Mouse (Mus musculus) v-Abl transformed pro-B cells (cell line): ENCODE data around the gene Gm17535.
"Not testable (repeated sequence)": the region's sequence is repeated elsewhere in the genome, so short reads cannot be mapped to it uniquely, and the experiment has no call there.

ENCODE experiments used
- in situ Hi-C, 2 experiments: fragments of 400-800 bp; cut with MboI; formaldehyde crosslinking; loops; one replicate each; pipeline ENCODE4 v1.15.1; 2025; ENCODE audit not compliant: unreplicated experiment in 2 of 2

Gm17535 gene

DNA sequence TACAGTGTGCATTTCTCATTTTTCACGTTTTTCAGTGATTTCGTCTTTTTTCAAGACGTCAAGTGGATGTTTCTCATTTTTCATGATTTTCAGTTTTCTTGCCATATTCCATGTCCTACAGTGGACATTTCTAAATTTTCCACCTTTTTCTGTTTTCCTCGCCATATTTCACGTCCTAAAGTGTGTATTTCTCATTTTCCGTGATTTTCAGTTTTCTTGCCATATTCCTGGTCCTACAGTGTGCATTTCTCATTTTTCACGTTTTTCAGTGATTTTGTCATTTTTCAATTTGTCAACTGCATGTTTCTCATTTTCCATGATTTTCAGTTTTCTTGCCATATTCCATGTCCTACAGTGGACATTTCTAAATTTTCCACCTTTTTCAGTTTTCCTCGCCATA lies at the start of gene Gm17535:
Gm17535 (plus strand) TSS at position 301 of the 400 bp plus-strand sequence.
- in situ Hi-C loops: not testable (repeated sequence)

DNA sequence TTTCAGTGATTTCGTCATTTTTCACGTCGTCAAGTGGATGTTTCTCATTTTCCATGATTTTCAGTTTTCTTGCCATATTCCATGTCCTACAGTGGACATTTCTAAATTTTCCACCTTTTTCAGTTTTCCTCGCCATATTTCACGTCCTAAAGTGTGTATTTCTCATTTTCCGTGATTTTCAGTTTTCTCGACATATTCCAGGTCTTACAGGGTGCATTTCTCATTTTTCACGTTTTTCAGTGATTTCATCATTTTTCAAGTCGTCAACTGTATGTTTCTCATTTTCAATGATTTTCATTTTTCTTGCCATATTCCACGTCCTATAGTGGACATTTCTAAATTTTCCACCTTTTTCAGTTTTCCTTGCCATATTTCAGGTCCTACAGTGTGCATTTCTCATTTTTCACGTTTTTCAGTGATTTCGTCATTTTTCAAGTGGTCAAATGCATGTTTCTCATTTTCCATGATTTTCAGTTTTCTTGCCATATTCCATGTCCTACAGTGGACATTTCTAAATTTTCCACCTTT lies 33.9 kb upstream of the Gm17535 start, which contains the start of gene Gm10722:
Gm10722 (plus strand) TSS at position 478 of the 528 bp plus-strand sequence.
- in situ Hi-C loops: not testable (repeated sequence)

DNA sequence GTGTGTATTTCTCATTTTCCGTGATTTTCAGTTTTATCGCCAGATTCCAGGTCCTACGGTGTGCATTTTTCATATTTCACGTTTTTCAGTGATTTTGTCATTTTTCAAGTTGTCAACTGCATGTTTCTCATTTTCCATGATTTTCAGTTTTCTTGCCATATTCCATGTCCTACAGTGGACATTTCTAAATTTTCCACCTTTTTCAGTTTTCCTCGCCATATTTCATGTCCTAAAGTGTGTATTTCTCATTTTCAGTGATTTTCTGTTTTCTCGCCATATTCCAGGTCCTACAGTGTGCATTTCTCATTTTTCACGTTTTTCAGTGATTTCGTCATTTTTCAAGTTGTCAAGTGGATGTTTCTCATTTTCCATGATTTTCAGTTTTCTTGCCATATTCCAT lies 33.4 kb upstream of the Gm17535 start:
- in situ Hi-C loops: not testable (repeated sequence)

DNA sequence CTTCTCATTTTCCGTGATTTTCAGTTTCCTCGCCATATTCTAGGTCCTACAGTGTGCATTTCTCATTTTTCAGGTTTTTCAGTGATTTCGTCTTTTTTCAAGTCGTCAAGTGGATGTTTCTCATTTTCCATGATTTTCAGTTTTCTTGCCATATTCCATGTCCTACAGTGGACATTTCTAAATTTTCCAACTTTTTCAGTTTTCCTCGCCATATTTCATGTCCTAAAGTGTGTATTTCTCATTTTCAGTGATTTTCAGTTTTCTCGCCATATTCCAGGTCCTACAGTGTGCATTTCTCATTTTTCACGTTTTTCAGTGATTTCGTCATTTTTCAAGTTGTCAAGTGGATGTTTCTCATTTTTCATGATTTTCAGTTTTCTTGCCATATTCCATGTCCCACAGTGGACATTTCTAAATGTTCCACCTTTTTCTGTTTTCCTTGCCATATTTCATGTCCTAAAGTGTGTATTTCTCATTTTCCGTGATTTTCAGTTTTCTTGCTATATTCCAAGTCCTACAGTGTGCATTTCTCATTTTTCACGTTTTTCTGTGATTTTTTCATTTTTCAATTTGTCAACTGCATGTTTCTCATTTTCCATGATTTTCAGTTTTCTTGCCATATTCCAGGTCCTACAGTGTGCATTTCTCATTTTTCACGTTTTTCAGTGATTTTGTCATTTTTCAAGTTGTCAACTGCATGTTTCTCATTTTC lies 32.3 kb upstream of the Gm17535 start:
- in situ Hi-C loops: not testable (repeated sequence)

DNA sequence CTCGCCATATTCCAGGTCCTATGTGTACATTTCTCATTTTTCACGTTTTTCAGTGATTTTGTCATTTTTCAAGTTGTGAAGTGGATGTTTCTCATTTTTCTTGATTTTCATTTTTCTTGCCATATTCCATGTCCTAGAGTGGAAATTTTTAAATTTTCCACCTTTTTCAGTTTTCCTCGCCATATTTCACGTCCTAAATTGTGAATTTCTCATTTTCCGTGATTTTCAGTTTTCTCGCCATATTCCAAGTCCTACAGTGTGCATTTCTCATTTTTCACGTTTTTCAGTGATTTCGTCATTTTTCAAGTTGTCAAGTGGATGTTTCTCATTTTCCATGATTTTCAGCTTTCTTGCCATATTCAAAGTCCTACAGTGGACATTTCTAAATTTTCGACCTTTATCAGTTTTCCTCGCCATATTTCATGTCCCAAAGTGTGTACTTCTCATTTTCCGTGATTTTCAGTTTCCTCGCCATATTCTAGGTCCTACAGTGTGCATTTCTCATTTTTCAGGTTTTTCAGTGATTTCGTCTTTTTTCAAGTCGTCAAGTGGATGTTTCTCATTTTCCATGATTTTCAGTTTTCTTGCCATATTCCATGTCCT lies 31.5 kb upstream of the Gm17535 start, which contains the start of gene Gm11168:
Gm11168 (plus strand) TSS at position 553 of the 603 bp plus-strand sequence.
- in situ Hi-C loops: not testable (repeated sequence)

DNA sequence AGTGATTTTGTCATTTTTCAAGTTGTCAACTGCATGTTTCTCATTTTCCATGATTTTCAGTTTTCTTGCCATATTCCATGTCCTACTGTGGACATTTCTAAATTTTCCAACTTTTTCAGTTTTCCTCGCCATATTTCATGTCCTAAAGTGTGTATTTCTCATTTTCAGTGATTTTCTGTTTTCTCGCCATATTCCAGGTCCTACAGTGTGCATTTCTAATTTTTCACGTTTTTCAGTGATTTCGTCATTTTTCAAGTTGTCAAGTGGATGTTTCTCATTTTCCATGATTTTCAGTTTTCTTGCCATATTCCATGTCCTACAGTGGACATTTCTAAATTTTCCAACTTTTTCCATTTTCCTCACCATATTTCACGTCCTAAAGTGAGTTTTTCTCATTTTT lies 28.2 kb upstream of the Gm17535 start:
- in situ Hi-C loops: not testable (repeated sequence)

DNA sequence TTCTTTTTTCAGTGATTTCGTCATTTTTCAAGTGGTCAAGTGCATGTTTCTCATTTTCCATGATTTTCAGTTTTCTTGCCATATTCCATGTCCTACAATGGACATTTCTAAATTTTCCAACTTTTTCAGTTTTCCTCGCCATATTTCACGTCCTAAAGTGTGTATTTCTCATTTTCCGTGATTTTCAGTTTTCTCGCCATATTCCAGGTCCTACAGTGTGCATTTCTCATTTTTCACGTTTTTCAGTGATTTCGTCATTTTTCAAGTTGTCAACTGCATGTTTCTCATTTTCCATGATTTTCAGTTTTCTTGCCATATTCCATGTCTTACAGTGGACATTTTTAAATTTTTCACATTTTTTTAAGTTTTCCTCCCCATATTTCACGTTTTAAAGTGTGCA lies 27.8 kb upstream of the Gm17535 start:
- in situ Hi-C loops: not testable (repeated sequence)

DNA sequence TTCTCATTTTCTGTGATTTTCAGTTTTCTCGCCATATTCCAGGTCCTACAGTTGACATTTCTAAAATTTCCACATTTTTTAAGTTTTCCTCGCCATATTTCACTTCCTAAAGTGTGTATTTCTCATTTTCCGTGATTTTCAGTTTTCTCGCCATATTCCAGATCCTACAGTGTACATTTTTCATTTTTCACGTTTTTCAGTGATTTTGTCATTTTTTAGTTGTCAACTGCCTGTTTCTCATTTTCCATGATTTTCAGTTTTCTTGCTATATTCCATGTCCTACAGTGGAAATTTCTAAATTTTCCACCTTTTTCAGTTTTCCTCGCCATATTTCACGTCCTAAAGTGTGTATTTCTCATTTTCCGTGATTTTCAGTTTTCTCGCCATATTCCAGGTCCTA lies 27.1 kb upstream of the Gm17535 start:
- in situ Hi-C loops: not testable (repeated sequence)

DNA sequence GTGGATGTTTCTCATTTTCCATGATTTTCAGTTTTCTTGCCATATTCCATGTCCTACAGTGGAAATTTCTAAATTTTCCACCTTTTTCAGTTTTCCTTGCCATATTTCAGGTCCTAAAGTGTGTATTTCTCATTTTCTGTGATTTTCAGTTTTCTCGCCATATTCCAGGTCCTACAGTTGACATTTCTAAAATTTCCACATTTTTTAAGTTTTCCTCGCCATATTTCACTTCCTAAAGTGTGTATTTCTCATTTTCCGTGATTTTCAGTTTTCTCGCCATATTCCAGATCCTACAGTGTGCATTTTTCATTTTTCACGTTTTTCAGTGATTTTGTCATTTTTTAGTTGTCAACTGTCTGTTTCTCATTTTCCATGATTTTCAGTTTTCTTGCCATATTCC lies 25.1 kb upstream of the Gm17535 start:
- in situ Hi-C loops: not testable (repeated sequence)

DNA sequence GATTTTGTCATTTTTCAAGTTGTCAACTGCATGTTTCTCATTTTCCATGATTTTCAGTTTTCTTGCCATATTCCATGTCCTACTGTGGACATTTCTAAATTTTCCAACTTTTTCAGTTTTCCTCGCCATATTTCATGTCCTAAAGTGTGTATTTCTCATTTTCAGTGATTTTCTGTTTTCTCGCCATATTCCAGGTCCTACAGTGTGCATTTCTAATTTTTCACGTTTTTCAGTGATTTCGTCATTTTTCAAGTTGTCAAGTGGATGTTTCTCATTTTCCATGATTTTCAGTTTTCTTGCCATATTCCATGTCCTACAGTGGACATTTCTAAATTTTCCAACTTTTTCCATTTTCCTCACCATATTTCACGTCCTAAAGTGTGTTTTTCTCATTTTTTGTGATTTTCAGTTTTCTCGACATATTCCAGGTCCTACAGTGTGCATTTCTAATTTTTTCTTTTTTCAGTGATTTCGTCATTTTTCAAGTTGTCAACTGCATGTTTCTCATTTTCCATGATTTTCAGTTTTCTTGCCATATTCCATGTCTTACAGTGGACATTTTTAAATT lies 22.3 kb upstream of the Gm17535 start:
- in situ Hi-C loops: not testable (repeated sequence)

DNA sequence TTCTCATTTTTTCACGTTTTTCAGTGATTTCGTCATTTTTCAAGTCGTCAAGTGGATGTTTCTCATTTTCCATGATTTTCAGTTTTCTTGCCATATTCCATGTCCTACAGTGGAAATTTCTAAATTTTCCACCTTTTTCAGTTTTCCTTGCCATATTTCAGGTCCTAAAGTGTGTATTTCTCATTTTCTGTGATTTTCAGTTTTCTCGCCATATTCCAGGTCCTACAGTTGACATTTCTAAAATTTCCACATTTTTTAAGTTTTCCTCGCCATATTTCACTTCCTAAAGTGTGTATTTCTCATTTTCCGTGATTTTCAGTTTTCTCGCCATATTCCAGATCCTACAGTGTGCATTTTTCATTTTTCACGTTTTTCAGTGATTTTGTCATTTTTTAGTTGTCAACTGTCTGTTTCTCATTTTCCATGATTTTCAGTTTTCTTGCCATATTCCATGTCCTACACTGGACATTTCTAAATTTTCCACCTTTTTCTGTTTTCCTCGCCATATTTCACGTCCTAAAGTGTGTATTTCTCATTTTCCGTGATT lies 21.6 kb upstream of the Gm17535 start, which contains the start of gene Gm10721:
Gm10721 (plus strand) TSS at position 408 of the 547 bp plus-strand sequence.
- in situ Hi-C loops: not testable (repeated sequence)

DNA sequence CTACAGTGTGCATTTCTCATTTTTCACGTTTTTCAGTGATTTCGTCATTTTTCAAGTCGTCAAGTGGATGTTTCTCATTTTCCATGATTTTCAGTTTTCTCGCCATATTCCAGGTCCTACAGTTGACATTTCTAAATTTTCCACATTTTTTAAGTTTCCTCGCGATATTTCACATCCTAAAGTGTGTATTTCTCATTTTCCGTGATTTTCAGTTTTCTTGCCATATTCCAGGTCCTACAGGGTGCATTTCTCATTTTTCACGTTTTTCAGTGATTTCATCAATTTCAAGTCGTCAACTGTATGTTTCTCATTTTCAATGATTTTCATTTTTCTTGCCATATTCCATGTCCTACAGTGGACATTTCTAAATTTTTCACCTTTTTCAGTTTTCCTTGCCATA lies 19.0 kb upstream of the Gm17535 start, which contains the start of gene Gm10720:
Gm10720 (plus strand) TSS at position 301 of the 400 bp plus-strand sequence.
- in situ Hi-C loops: not testable (repeated sequence)

DNA sequence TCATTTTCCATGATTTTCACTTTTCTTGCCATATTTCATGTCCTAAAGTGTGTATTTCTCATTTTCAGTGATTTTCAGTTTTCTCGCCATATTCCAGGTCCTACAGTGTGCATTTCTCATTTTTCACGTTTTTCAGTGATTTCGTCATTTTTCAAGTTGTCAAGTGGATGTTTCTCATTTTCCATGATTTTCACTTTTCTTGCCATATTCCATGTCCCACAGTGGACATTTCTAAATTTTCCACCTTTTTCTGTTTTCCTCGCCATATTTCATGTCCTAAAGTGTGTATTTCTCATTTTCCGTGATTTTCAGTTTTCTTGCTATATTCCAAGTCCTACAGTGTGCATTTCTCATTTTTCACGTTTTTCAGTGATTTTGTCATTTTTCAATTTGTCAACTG lies 18.5 kb upstream of the Gm17535 start:
- in situ Hi-C loops: not testable (repeated sequence)

DNA sequence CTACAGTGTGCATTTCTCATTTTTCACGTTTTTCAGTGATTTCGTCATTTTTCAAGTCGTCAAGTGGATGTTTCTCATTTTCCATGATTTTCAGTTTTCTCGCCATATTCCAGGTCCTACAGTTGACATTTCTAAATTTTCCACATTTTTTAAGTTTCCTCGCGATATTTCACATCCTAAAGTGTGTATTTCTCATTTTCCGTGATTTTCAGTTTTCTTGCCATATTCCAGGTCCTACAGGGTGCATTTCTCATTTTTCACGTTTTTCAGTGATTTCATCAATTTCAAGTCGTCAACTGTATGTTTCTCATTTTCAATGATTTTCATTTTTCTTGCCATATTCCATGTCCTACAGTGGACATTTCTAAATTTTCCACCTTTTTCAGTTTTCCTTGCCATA lies 17.3 kb upstream of the Gm17535 start, which contains the start of gene Gm10719:
Gm10719 (plus strand) TSS at position 301 of the 400 bp plus-strand sequence.
- in situ Hi-C loops: not testable (repeated sequence)

DNA sequence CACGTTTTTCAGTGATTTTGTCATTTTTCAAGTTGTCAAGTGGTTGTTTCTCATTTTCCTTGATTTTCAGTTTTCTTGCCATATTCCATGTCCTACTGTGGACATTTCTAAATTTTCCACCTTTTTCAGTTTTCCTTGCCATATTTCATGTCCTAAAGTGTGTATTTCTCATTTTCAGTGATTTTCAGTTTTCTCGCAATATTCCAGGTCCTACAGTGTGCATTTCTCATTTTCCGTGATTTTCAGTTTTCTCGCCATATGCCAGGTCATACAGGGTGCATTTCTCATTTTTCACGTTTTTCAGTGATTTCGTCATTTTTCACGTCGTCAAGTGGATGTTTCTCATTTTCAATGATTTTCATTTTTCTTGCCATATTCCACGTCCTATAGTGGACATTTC lies 15.5 kb upstream of the Gm17535 start:
- in situ Hi-C loops: not testable (repeated sequence)

DNA sequence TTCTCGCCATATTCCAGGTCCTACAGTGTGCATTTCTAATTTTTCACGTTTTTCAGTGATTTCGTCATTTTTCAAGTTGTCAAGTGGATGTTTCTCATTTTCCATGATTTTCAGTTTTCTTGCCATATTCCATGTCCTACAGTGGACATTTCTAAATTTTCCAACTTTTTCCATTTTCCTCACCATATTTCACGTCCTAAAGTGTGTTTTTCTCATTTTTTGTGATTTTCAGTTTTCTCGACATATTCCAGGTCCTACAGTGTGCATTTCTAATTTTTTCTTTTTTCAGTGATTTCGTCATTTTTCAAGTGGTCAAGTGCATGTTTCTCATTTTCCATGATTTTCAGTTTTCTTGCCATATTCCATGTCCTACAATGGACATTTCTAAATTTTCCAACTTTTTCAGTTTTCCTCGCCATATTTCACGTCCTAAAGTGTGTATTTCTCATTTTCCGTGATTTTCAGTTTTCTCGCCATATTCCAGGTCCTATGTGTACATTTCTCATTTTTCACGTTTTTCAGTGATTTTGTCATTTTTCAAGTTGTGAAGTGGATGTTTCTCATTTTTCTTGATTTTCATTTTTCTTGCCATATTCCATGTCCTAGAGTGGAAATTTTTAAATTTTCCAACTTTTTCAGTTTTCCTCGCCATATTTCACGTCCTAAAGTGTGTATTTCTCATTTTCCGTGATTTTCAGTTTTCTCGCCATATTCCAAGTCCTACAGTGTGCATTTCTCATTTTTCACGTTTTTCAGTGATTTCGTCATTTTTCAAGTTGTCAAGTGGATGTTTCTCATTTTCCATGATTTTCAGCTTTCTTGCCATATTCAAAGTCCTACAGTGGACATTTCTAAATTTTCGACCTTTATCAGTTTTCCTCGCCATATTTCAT lies 14.3 kb upstream of the Gm17535 start:
- in situ Hi-C loops: not testable (repeated sequence)

DNA sequence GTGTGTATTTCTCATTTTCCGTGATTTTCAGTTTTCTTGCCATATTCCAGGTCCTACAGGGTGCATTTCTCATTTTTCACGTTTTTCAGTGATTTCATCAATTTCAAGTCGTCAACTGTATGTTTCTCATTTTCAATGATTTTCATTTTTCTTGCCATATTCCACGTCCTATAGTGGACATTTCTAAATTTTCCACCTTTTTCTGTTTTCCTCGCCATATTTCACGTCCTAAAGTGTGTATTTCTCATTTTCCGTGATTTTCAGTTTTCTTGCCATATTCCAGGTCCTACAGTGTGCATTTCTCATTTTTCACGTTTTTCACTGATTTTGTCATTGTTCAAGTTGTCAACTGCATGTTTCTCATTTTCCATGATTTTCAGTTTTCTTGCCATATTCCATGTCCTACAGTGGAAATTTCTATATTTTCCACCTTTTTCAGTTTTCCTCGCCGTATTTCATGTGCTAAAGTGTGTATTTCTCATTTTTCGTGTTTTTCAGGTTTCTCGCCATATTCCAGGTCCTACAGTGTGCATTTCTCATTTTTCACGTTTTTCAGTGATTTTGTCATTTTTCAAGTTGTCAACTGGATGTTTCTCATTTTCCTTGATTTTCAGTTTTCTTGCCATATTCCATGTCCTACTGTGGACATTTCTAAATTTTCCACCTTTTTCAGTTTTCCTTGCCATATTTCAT lies 11.9 kb upstream of the Gm17535 start:
- in situ Hi-C loops: not testable (repeated sequence)

DNA sequence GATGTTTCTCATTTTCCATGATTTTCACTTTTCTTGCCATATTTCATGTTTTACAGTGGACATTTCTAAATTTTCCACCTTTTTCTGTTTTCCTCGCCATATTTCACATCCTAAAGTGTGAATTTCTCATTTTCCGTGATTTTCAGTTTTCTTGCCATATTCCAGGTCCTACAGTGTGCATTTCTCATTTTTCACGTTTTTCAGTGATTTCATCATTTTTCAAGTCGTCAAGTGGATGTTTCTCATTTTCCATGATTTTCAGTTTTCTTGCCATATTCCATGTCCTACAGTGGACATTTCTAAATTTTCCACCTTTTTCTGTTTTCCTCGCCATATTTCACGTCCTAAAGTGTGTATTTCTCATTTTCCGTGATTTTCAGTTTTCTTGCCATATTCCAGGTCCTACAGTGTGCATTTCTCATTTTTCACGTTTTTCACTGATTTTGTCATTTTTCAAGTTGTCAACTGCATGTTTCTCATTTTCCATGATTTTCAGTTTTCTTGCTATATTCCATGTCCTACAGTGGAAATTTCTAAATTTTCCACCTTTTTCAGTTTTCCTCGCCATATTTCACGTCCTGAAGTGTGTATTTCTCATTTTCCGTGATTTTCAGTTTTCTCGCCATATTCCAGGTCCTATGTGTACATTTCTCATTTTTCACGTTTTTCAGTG lies 11.0 kb upstream of the Gm17535 start, which contains the start of gene Gm10718:
Gm10718 (plus strand) TSS at position 236 of the 673 bp plus-strand sequence.
- in situ Hi-C loops: not testable (repeated sequence)
